Mouse (Mus musculus): ENCODE measurements around the gene Tmem159.

The Tmem159 gene

GRCm38 (mm10) chr7:120102164-120102972 is at the start of gene Tmem159:
Gene Tmem159, plus strand, starts transcription at chr7:120102353.
- 2% methylated on average over 42 of the region's 42 CpGs for WGBS

- 57% methylated on average over 2 of the region's 2 CpGs for whole genome bisulfite sequencing
These were observed 48.1 kb upstream of the Tmem159 start for GRCm38 (mm10) chr7:120054016-120054415.

GRCm38 (mm10) chr7:120055479-120055878 is 46.7 kb upstream of the Tmem159 start:
- 73% methylated on average over 3 of the region's 3 CpGs for WGBS

- 89% methylated on average over 1 of the region's 1 CpGs for WGBS
These were observed 38.1 kb upstream of the Tmem159 start for GRCm38 (mm10) chr7:120064045-120064444.

GRCm38 (mm10) chr7:120068114-120068513 is 34.0 kb upstream of the Tmem159 start:
- 78% methylated on average over 3 of the region's 3 CpGs for WGBS

GRCm38 (mm10) chr7:120069164-120069563 is 33.0 kb upstream of the Tmem159 start:
- WGBS = 21% methylated on average over 3 of the region's 3 CpGs

- WGBS = 86% methylated on average over 3 of the region's 3 CpGs
These were observed 22.0 kb upstream of the Tmem159 start for GRCm38 (mm10) chr7:120080177-120080576.

- 36% methylated on average over 5 of the region's 5 CpGs for WGBS
These were observed 9.1 kb upstream of the Tmem159 start for GRCm38 (mm10) chr7:120093033-120093432.

GRCm38 (mm10) chr7:120094216-120094615 is 7.9 kb upstream of the Tmem159 start:
- 42% methylated on average over 3 of the region's 3 CpGs for WGBS

GRCm38 (mm10) chr7:120095180-120095579 is 7.0 kb upstream of the Tmem159 start, which contains the start of gene Dnah3:
Gene Dnah3, minus strand, starts transcription at chr7:120095280.
- 87% methylated on average over 6 of the region's 6 CpGs for WGBS

GRCm38 (mm10) chr7:120097845-120098244 is 4.3 kb upstream of the Tmem159 start:
- WGBS = 9% methylated on average over 7 of the region's 7 CpGs

- WGBS = 26% methylated on average over 9 of the region's 9 CpGs
These were observed 3.8 kb upstream of the Tmem159 start for GRCm38 (mm10) chr7:120098403-120098802.

GRCm38 (mm10) chr7:120103019-120103567 is 940 bp downstream of the Tmem159 start:
- WGBS = 7% methylated on average over 25 of the region's 25 CpGs

GRCm38 (mm10) chr7:120104975-120105374 is 2.8 kb downstream of the Tmem159 start:
- WGBS = 32% methylated on average over 3 of the region's 3 CpGs

- WGBS = 24% methylated on average over 2 of the region's 2 CpGs
These were observed 4.2 kb downstream of the Tmem159 start for GRCm38 (mm10) chr7:120106356-120106755.

- WGBS = 90% methylated on average over 5 of the region's 5 CpGs
These were observed 7.5 kb downstream of the Tmem159 start for GRCm38 (mm10) chr7:120109676-120110075.

- 87% methylated on average over 5 of the region's 5 CpGs for WGBS
These were observed 14.8 kb downstream of the Tmem159 start for GRCm38 (mm10) chr7:120116976-120117375.

- 51% methylated on average over 6 of the region's 6 CpGs for WGBS
These were observed 15.4 kb downstream of the Tmem159 start for GRCm38 (mm10) chr7:120117529-120117928.

- WGBS = 78% methylated on average over 4 of the region's 4 CpGs
These were observed 21.6 kb downstream of the Tmem159 start for GRCm38 (mm10) chr7:120123776-120124175.

GRCm38 (mm10) chr7:120124844-120125243 is 22.7 kb downstream of the Tmem159 start:
- 5% methylated on average over 3 of the region's 3 CpGs for WGBS

GRCm38 (mm10) chr7:120126976-120127685 is 25.0 kb downstream of the Tmem159 start:
- WGBS = 58% methylated on average over 5 of the region's 5 CpGs

- 80% methylated on average over 4 of the region's 4 CpGs for WGBS
These were observed 25.5 kb downstream of the Tmem159 start for GRCm38 (mm10) chr7:120127686-120128059.

- WGBS = 41% methylated on average over 4 of the region's 4 CpGs
These were observed 26.8 kb downstream of the Tmem159 start for GRCm38 (mm10) chr7:120128951-120129350.
